Mouse (Mus musculus): ENCODE data around the gene Crcp.

DNA sequence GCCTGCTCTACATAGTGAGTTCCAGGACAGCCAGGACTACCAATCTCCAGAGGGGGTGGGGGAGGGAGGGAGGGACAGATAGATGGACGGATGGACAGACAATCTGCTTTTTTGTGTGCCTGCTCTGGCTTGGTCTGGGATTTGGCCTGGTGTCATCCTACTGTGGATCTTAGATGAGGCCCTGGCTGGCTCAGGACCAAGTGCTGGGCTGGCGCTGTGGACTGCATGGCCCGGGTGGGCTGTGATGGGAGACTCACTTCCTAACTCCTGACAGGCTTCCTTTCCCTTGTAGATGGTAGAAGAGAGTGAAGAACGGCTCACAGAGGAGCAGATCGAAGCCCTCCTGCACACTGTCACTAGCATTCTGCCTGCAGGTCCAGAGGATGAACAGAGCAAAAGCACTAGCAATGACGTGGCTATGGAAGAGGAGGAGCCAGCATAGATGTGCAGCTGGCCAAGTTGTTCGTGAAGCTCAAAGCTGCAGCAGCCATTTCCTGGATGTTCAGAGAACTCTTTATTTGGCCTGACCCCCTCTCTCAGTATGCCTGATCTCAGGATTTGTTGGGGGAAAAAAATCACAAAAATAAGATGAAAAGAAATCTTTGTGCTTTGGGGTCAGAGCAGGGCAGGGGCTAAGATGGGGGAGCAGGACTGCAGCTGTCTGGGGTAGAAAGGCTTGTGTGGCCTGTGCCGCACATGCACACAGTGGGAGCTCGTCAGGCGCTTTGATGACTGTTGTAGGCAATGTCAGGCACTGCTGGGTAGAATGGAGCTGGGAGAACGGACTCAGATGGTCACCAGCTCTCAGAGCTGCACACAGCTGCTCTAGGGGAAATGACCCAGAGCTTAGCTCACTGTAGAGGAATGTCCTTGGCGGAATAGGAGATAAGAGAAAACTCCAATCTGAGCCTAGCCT, 30.6 kb downstream of the Crcp start:
- TF ChIP-seq CTCF (IDR thresholded peaks at IDR 0.05; ENCODE audit: extremely low read depth, insufficient read depth, low read length) (no peak), POLR2A (IDR thresholded peaks at IDR 0.05; ENCODE audit: extremely low read depth, insufficient read depth, low read length) (no peak)

Measured in cortical plate, adult 2 months (tissue).